Mouse (Mus musculus) forebrain, postnatal 0 days (tissue): ENCODE measurements around the gene Krt90. TPM values are rescaled to one million over a fixed set of nuclear protein-coding genes. Genes with fewer than 3 reads are reported as not detected.

ENCODE experiments used
- ATAC-seq: fragments of 200-750 bp; cut with Nextera tagmentation; 2 replicates; pipeline ENCODE4 v1.8.0; 2017; ENCODE audit warnings: mild to moderate bottlenecking, moderate library complexity
- DNase-seq: peaks from one replicate; pipeline ENCODE4 v3.0.0-alpha.2; 2015
- H3K27ac ChIP-seq: fragments of 300-500 bp; sonication (generic); 2 replicates; pipeline ENCODE4 v1.5.1; 2014; ENCODE audit warnings: low read depth, mild to moderate bottlenecking, antibody characterized with exemption, low read length, moderate library complexity, mixed read lengths
- H3K27me3 ChIP-seq: fragments of 300-500 bp; sonication (generic); 2 replicates; pipeline ENCODE4 v1.6.1; 2014; ENCODE audit warnings: mild to moderate bottlenecking, low read length, mixed read lengths; ENCODE audit not compliant: insufficient read depth
- H3K36me3 ChIP-seq: fragments of 300-500 bp; sonication (generic); 2 replicates; pipeline ENCODE4 v1.6.1; 2014; ENCODE audit warnings: mild to moderate bottlenecking, moderate library complexity; ENCODE audit not compliant: insufficient read depth
- H3K4me1 ChIP-seq: fragments of 300-500 bp; sonication (generic); 2 replicates; pipeline ENCODE4 v1.6.1; 2014; ENCODE audit warnings: antibody characterized with exemption; ENCODE audit not compliant: insufficient read depth
- H3K4me2 ChIP-seq: fragments of 300-500 bp; sonication (generic); 2 replicates; pipeline ENCODE4 v1.6.1; 2014; ENCODE audit warnings: low read depth, mild to moderate bottlenecking, moderate library complexity
- H3K4me3 ChIP-seq: fragments of 300-500 bp; sonication (generic); 2 replicates; pipeline ENCODE4 v1.5.1; 2014; ENCODE audit warnings: low read depth, low read length, mixed read lengths
- H3K9ac ChIP-seq: fragments of 300-500 bp; sonication (generic); 2 replicates; pipeline ENCODE4 v1.6.1; 2014; ENCODE audit warnings: mild to moderate bottlenecking
- H3K9me3 ChIP-seq: fragments of 300-500 bp; sonication (generic); 2 replicates; pipeline ENCODE4 v1.6.1; 2016; ENCODE audit warnings: low read length
- CTCF ChIP-seq: sonication (generic); IDR thresholded peaks from 2 replicates; pipeline ENCODE4 v1.5.1; 2016; ENCODE audit warnings: antibody characterized with exemption, control low read depth, low read depth
- WGBS: fragments of 180-500 bp; shearing (Covaris S2); extraction: QIAGEN DNeasy Blood & Tissue Kit; methylation state at CpG from one replicate; pipeline ENCODE4 v1.1.7; 2014; 5-methylcytosine and 5-hydroxymethylcytosine counted together
- polyA plus RNA-seq: library from polyadenylated mRNA; unstranded; fragments of >200 nt; fragmentation: Nextera tagmentation; extraction: Ambion mirVana; gene quantifications from 2 replicates; pipeline ENCODE4 v1.2.1, GENCODE M21; 2015
- total RNA-seq: library from RNA; depleted of rRNA; stranded (reverse); fragments of >200 nt; gene quantifications from 2 replicates; pipeline ENCODE4 v1.2.3, GENCODE M21; 2014

The Krt90 gene
- total and polyA plus RNA-seq, 2 experiments from 2014 or later, result 0.29 TPM

- Histone ChIP-seq H3K27ac (no peak within 1 kb of the TSS), H3K9me3 (no peaks in the 10 kb centered on the region), H3K9ac (no peak within 1 kb of the TSS), H3K4me2 (no peak within 1 kb of the TSS), H3K4me1 (no peaks in the 10 kb centered on the region), H3K36me3 (no peaks in the 10 kb centered on the region), H3K4me3 (no peak within 1 kb of the TSS), H3K27me3 (no peaks in the 10 kb centered on the region)
- WGBS, result 74% methylated on average over 15 of the region's 15 CpGs
- TF ChIP-seq CTCF, result no peak
- no peak for ATAC-seq
- DNase-seq, result no peak
Measured at GRCm38 (mm10) chr15:101573796-101574345, 11.1 kb upstream of the Krt90 start, which contains the start of gene Krt75. Gene Krt75 (minus strand): TSS chr15:101573904.

DNA sequence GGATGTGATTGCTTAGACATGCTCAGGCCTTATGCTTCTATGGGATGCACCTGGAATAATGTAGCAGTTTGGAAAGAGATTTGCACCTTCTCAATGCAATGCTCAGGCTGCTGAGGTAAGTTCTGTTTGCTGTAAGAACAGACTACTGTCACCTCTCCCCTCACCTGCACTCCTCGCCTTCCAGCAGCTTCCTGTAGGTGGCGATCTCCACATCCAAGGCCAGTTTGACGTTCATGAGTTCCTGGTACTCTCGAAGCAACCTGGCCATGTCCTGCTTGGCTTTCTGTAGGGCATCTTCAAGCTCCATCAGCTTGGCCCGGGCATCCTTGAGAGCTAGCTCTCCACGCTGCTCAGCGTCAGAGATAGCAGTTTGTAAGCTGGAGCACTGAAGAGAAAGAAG, 5.0 kb upstream of the Krt90 start:
- Histone ChIP-seq H3K4me2 (no peak overlapping the region), H3K27ac (no peak overlapping the region), H3K36me3 (no peaks in the 10 kb centered on the region), H3K4me1 (no peaks in the 10 kb centered on the region), H3K9ac (no peak overlapping the region), H3K27me3 (no peaks in the 10 kb centered on the region), H3K4me3 (no peak overlapping the region), H3K9me3 (no peaks in the 10 kb centered on the region)
- 45% methylated on average over 7 of the region's 7 CpGs for WGBS
- TF ChIP-seq CTCF, result peak; percentile 33; the same call in 1 of the 2 replicates
- ATAC-seq (no peak), DNase-seq (no peak)

- Histone ChIP-seq H3K27me3 (no peaks in the 10 kb centered on the region), H3K4me3 (no peak overlapping the region), H3K9ac (no peak overlapping the region), H3K27ac (no peak overlapping the region), H3K36me3 (no peaks in the 10 kb centered on the region), H3K9me3 (no peaks in the 10 kb centered on the region), H3K4me2 (no peak overlapping the region), H3K4me1 (no peaks in the 10 kb centered on the region)
- 6% methylated on average over 7 of the region's 7 CpGs for WGBS
- TF ChIP-seq CTCF, result no peak
- DNase-seq (no peak), ATAC-seq (no peak)
Measured at GRCm38 (mm10) chr15:101558034-101558646, 4.6 kb downstream of the Krt90 start.

GRCm38 (mm10) chr15:101553169-101553568, 9.6 kb downstream of the Krt90 start:
- Histone ChIP-seq H3K27ac (no peak overlapping the region), H3K4me1 (no peaks in the 10 kb centered on the region), H3K4me2 (peak overlapping the region; percentile 38), H3K27me3 (no peaks in the 10 kb centered on the region), H3K9me3 (no peaks in the 10 kb centered on the region), H3K4me3 (no peak overlapping the region), H3K36me3 (no peaks in the 10 kb centered on the region), H3K9ac (no peak overlapping the region)
- no peak for TF ChIP-seq CTCF
- DNase-seq, result peak; percentile 17
- WGBS, result under 1% methylated on average over 11 of the region's 11 CpGs
- peak; percentile 63; the same call in 1 of the 2 replicates for ATAC-seq

- no peak for TF ChIP-seq CTCF
- Histone ChIP-seq H3K4me3 (no peak overlapping the region), H3K27me3 (no peaks in the 10 kb centered on the region), H3K36me3 (no peaks in the 10 kb centered on the region), H3K27ac (no peak overlapping the region), H3K4me1 (no peaks in the 10 kb centered on the region), H3K4me2 (no peak overlapping the region), H3K9ac (no peak overlapping the region), H3K9me3 (no peaks in the 10 kb centered on the region)
- DNase-seq (peak; percentile 24), ATAC-seq (peak; percentile 25; the same call in 1 of the 2 replicates)
- 70% methylated on average over 8 of the region's 8 CpGs for WGBS
Measured at GRCm38 (mm10) chr15:101552188-101552587, 10.6 kb downstream of the Krt90 start.

DNA sequence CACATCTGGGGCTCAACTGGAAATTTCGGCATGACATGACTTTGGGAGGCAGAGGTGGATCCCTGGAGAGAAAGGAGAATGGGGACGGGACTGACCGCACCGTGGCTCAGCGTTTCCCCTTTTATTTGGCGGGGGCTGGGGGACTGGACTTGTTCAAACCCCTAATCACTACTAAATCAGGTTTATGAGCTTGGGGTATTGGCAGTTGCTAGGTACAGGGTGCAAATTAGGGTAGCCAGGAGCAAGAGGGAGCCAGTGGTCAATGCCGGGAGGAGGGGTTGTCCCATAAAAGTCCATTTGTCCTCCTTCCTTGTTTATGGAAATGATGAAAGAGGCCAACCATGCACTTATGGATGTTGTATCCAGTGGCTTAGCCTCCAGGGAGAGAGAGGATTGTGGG, 12.2 kb downstream of the Krt90 start, which contains the start of gene Krt82:
TSS of gene Krt82 (minus strand) at position 101 of the 400 bp plus-strand sequence.
- no peak for ATAC-seq
- no peak within 1 kb of the TSS for H3K9ac ChIP-seq
- no peak for TF ChIP-seq CTCF
- H3K36me3 ChIP-seq, result no peaks in the 10 kb centered on the region
- no peak within 1 kb of the TSS for H3K4me3 ChIP-seq
- DNase-seq, result no peak
- no peak within 1 kb of the TSS for H3K4me2 ChIP-seq
- H3K27ac ChIP-seq, result no peak within 1 kb of the TSS
- no peaks in the 10 kb centered on the region for H3K9me3 ChIP-seq
- WGBS, result 86% methylated on average over 7 of the region's 7 CpGs
- H3K4me1 ChIP-seq, result no peaks in the 10 kb centered on the region
- H3K27me3 ChIP-seq, result no peaks in the 10 kb centered on the region

DNA sequence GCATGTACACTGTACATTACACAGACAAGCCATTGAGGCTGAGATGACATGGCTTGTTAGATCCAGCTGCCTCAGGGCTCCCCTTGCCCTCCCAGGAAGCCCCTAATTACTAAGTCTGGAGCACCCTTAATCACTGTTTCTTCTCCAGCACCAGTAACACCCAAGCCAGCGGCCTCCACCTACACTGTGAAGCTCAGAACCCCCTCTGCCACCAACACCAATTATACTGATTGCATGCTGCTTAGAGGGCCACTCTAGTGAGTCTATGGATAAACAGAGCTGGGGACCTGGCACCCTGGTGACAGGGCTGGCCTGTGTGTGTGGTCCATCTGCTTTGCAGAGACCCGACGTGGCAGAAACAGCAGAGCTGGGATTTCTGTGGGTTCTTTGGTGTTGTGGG, 18.3 kb downstream of the Krt90 start:
- Histone ChIP-seq H3K9ac (no peak overlapping the region), H3K27ac (no peak overlapping the region), H3K4me3 (no peak overlapping the region), H3K27me3 (no peaks in the 10 kb centered on the region), H3K9me3 (no peaks in the 10 kb centered on the region), H3K36me3 (no peaks in the 10 kb centered on the region), H3K4me1 (no peaks in the 10 kb centered on the region), H3K4me2 (no peak overlapping the region)
- DNase-seq (no peak), ATAC-seq (peak; percentile 51)
- WGBS, result 57% methylated on average over 3 of the region's 3 CpGs
- no peak for TF ChIP-seq CTCF
